Mouse (Mus musculus) midbrain, embryonic 10.5 days (tissue): ENCODE data around the gene Dera. TPM values are rescaled to one million over a fixed set of nuclear protein-coding genes. Genes with fewer than 3 reads are reported as not detected.

Source experiments
- DNase-seq: peaks from one replicate; pipeline ENCODE4 v3.0.0-alpha.2; 2017; ENCODE audit warnings: low spot score
- H3K27ac ChIP-seq: fragments of 300-500 bp; sonication (generic); replicated peaks from 2 replicates; pipeline ENCODE4 v1.5.1; 2016; ENCODE audit warnings: mild to moderate bottlenecking
- H3K27me3 ChIP-seq: fragments of 300-500 bp; sonication (generic); 2 replicates; pipeline ENCODE4 v1.6.1; 2016; ENCODE audit warnings: low read depth, mild to moderate bottlenecking; ENCODE audit not compliant: poor library complexity, severe bottlenecking
- H3K36me3 ChIP-seq: fragments of 300-500 bp; sonication (generic); 2 replicates; pipeline ENCODE4 v1.6.1; 2016; ENCODE audit warnings: mild to moderate bottlenecking, moderate library complexity
- H3K4me1 ChIP-seq: fragments of 300-500 bp; sonication (generic); 2 replicates; pipeline ENCODE4 v1.6.1; 2016
- H3K4me3 ChIP-seq: fragments of 300-500 bp; sonication (generic); 2 replicates; pipeline ENCODE4 v1.5.1; 2016; ENCODE audit warnings: mild to moderate bottlenecking, moderate library complexity
- H3K9me3 ChIP-seq: fragments of 300-500 bp; sonication (generic); replicated peaks from 2 replicates; pipeline ENCODE4 v1.6.1; 2016; ENCODE audit warnings: mild to moderate bottlenecking
- WGBS: fragments of 180-500 bp; shearing (Covaris S2); methylation state at CpG from one replicate; pipeline ENCODE4 v1.1.7; 2016; 5-methylcytosine and 5-hydroxymethylcytosine counted together
- polyA plus RNA-seq: library from polyadenylated mRNA; unstranded; fragments of >200 nt; fragmentation: Nextera tagmentation; extraction: Ambion mirVana; gene quantifications from 2 replicates; pipeline ENCODE4 v1.2.1, GENCODE M21; 2016

Dera gene
- polyA plus RNA-seq, 1 experiment from 2014 or later = 68.0 TPM

DNA sequence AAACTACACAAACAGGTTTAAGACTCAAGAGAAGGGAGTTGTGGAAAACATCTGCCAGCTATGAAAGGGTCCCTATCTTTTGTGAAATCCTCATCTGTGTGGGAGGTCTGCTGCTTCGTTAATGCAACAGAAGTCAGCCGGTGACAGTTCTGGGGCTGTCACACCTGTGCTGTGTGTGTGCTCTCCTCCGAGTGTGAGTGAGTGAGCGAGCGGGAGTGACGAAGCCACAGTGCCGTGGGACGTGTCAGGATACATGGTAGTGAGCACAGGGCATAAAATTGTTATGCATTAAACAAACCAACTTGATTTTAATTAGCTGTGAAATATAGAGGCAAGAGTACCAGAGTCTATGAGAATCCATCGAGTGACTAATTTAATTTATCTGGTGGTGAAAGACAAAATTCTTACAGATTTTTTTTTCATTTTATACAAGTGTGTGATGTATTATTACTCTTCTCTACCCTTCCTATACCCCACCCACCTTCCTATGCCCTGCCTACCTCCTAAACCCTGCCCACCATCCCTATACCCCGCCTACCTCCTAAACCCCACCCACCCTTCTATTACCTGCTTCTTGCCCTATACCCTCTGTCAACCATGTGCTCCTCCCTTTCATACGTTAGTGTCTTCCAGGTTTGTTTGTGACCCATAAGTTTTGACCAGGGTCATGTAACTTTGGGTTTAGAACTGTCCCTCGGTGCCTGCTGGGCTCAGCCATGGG, 74.9 kb downstream of the Dera start:
- DNase-seq = no peak
- Histone ChIP-seq H3K36me3 (no peaks in the 10 kb centered on the region), H3K27me3 (no peaks in the 10 kb centered on the region), H3K9me3 (no peaks in the 10 kb centered on the region), H3K27ac (no peak overlapping the region), H3K4me1 (no peaks in the 10 kb centered on the region), H3K4me3 (no peak overlapping the region)
- WGBS = 85% methylated on average over 12 of the region's 12 CpGs

GRCm38 (mm10) chr6:137836799-137837198, 82.5 kb downstream of the Dera start:
- H3K27me3 ChIP-seq = no peaks in the 10 kb centered on the region
- no peaks in the 10 kb centered on the region for H3K4me1 ChIP-seq
- DNase-seq = no peak
- H3K36me3 ChIP-seq = no peaks in the 10 kb centered on the region
- H3K27ac ChIP-seq = no peak overlapping the region
- H3K4me3 ChIP-seq = no peak overlapping the region
- 95% methylated on average over 13 of the region's 13 CpGs for WGBS
- no peaks in the 10 kb centered on the region for H3K9me3 ChIP-seq

- Histone ChIP-seq H3K9me3 (no peaks in the 10 kb centered on the region), H3K36me3 (no peaks in the 10 kb centered on the region), H3K4me1 (no peaks in the 10 kb centered on the region), H3K27ac (no peak overlapping the region), H3K4me3 (no peak overlapping the region), H3K27me3 (no peaks in the 10 kb centered on the region)
- DNase-seq = no peak
- 91% methylated on average over 3 of the region's 3 CpGs for WGBS
These were observed 89.0 kb downstream of the Dera start for GRCm38 (mm10) chr6:137843337-137843736.

DNA sequence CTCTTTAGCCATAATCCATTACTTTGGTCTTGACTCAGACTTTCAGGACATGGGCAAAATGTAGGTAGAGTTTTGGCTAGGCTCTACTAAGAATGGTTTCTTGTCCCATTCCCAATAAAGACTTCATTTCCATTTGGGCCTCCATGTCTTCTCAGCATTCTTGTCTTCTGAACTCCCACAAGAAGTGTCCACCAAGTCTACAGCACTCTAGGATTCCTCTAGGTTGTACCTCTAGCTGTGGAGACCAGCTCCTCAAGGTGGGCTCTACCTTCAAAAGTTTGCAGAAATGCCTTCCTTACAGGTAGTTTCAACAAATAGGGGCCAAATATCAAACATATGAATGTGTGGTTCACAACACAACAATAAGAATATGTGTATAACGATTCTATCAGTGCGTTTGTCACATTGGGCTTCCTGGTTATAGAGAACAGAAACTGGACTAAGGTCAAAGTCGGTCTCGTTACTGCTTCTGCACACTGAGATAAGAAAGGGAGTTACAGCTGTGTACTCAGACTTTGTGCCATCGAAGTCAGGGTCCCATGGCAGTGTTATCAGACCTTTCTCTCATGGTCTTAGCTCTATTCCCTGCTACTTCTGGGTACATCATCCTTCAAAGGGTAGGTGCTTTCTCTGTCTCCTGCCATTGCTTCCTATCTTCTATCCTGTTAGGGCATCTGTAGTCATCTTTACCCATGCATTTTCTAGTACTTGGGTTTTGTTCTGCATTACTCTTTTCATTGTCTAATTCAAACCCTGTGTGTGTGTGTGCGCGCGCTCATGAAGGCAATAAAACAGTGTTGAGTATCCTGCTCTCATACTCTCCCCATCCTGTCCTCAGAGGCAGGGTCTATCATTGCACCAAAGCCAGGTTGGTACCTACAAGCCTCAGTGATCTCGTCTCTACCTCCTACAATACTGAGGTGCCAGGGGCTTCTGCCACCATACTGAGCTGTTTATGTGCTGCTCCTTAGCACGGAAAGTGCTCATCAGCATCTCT, 103.2 kb downstream of the Dera start:
- 94% methylated on average over 10 of the region's 10 CpGs for WGBS
- Histone ChIP-seq H3K9me3 (peaks cover 12% of the 10 kb centered on the region), H3K4me3 (no peak overlapping the region), H3K27me3 (no peaks in the 10 kb centered on the region), H3K4me1 (no peaks in the 10 kb centered on the region), H3K27ac (no peak overlapping the region), H3K36me3 (no peaks in the 10 kb centered on the region)
- no peak for DNase-seq

DNA sequence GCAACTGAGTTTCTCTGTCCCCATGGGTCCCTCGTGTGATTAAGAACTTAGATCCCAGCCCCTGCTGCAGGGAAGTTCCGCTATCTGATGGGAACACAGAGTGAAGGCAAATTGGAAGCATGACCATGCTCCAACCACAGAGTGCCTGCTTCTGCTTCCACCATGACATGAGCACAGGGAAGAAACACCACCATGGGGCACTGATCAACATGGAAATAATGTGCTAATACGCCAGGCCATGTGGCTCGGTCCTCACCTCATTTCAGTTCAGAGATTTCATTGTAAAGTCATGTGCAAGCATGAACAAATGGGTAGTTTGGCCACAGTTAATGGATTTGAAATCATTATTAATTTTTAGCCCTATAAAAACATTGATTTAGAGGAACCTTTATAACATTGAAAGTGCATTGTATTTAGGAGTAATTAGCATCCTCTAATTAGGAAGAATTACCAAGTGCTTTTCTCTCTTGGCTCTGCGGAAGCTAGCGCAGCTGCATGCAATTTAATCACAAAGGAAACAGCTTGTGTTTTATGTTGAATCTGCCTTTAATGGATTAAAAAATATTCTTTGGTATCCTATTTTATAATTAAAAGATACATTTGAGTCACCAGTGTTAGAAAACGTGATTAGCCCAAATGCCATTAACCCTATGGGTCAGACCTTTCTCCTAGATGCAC, 115.7 kb downstream of the Dera start:
- no peaks in the 10 kb centered on the region for H3K27me3 ChIP-seq
- H3K4me3 ChIP-seq = no peak overlapping the region
- WGBS = 90% methylated on average over 7 of the region's 7 CpGs
- DNase-seq = no peak
- H3K27ac ChIP-seq = no peak overlapping the region
- H3K36me3 ChIP-seq = no peaks in the 10 kb centered on the region
- H3K9me3 ChIP-seq = 0 out of 2 replicates have a peak, but pooled peaks cover 4% of the 10 kb centered on the region
- H3K4me1 ChIP-seq = no peaks in the 10 kb centered on the region

DNA sequence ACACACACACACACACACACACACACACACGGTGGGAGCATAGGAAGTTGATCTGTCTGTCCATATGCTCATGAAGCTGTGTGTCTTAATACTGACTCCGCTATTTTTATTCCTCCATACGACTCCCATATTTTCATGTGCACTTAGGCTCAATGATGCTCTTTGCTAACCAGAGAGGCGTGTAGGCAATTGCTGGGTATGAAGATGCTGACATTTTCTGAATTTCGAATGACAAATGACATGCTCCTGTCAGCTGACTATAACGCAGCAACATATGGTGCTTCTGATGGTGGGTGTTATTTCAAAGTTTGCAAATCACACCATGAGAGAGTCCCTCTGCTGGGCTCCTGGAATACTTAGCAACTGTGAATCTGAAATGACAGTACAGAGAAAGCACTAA, 116.3 kb downstream of the Dera start:
- no peak for DNase-seq
- H3K36me3 ChIP-seq = no peaks in the 10 kb centered on the region
- WGBS = 90% methylated on average over 6 of the region's 6 CpGs
- no peaks in the 10 kb centered on the region for H3K4me1 ChIP-seq
- H3K4me3 ChIP-seq = no peak overlapping the region
- 0 out of 2 replicates have a peak, but pooled peaks cover 4% of the 10 kb centered on the region for H3K9me3 ChIP-seq
- H3K27me3 ChIP-seq = no peaks in the 10 kb centered on the region
- H3K27ac ChIP-seq = no peak overlapping the region

DNA sequence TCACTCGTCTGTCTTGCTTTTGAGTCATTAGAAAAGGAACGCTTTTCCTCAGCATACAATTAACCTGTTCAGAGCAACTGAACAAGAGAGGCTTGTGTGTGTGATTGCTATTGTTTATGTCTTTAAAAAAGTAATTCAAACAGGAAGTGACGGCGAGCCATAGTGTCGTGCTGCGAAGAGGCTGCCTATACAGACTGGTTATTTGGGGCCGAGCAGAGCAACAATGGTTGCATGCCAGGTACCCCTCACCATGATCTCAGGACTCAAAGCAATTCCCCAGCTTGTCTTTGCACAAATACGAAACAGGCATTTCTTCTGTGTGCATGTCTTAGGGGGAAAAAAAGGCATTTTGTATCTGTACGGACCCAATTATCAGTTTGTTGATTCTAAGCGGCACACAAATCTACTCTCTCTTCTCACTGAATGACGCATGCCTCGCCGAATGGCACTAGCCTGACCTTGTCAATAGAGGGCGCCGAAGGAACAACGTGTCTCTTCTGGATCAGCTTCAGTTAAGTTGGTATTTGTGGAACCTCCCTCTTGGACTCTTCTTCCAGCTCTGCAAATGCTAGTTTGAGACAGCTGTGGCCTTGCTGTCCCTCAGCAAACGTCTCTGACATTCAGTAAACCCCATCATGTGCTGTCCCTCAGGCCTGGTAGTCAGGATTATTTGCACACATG, 117.8 kb downstream of the Dera start:
- H3K36me3 ChIP-seq = no peaks in the 10 kb centered on the region
- no peaks in the 10 kb centered on the region for H3K27me3 ChIP-seq
- no peaks in the 10 kb centered on the region for H3K4me1 ChIP-seq
- H3K9me3 ChIP-seq = 0 out of 2 replicates have a peak, but pooled peaks cover 4% of the 10 kb centered on the region
- no peak overlapping the region for H3K27ac ChIP-seq
- H3K4me3 ChIP-seq = no peak overlapping the region
- DNase-seq = peak; percentile 38
- 45% methylated on average over 17 of the region's 17 CpGs for WGBS

- 94% methylated on average over 8 of the region's 8 CpGs for WGBS
- no peak for DNase-seq
- Histone ChIP-seq H3K4me3 (no peak overlapping the region), H3K36me3 (no peaks in the 10 kb centered on the region), H3K27me3 (no peaks in the 10 kb centered on the region), H3K27ac (no peak overlapping the region), H3K4me1 (no peaks in the 10 kb centered on the region), H3K9me3 (0 out of 2 replicates have a peak, but pooled peaks cover 4% of the 10 kb centered on the region)
These were observed 120.3 kb downstream of the Dera start for GRCm38 (mm10) chr6:137874471-137875244.

GRCm38 (mm10) chr6:137885644-137886043, 131.3 kb downstream of the Dera start:
- no peak for DNase-seq
- H3K4me3 ChIP-seq = no peak overlapping the region
- 90% methylated on average over 6 of the region's 6 CpGs for WGBS
- H3K4me1 ChIP-seq = no peaks in the 10 kb centered on the region
- no peaks in the 10 kb centered on the region for H3K9me3 ChIP-seq
- H3K36me3 ChIP-seq = no peaks in the 10 kb centered on the region
- no peak overlapping the region for H3K27ac ChIP-seq
- no peaks in the 10 kb centered on the region for H3K27me3 ChIP-seq

DNA sequence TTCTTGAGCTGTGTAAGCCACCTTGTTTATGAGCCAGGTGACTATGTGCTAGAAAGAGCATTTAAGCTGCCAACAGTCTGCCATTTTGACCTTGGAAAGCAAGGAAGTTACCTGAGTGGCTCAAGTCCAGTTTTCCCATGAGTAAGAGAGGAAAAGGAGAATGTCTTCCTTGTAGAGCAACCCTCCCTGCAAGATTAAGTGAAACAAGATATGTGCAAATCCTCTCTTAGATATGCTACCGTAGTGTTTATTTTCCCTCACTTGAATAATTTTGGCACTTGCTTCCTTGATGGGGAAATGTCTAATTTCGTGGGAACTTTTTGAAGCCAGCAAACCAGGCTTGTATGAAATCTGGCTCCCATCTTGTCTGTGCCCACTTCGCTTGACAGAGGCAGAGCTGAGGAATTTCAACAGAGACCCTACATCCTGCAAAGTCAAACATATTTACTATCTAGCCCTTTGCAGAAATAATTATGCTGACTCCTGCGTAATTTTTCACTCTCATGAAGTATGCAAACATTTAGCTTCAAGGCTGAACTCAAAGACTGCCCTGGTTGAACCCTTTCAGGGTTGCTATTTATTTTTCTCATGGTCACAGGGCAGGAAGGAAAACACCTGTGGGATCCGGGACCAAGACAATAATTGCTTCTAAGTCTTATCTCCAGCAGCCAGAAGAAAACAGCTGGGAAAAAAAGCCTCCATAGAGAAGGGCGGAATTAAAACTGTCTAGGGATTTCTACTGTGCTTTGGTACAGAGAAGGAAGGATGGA, 132.0 kb downstream of the Dera start:
- H3K9me3 ChIP-seq = no peaks in the 10 kb centered on the region
- H3K27me3 ChIP-seq = no peaks in the 10 kb centered on the region
- no peaks in the 10 kb centered on the region for H3K36me3 ChIP-seq
- H3K4me1 ChIP-seq = no peaks in the 10 kb centered on the region
- H3K27ac ChIP-seq = no peak overlapping the region
- DNase-seq = no peak
- H3K4me3 ChIP-seq = no peak overlapping the region
- WGBS = 82% methylated on average over 6 of the region's 6 CpGs

GRCm38 (mm10) chr6:137887258-137887657, 132.9 kb downstream of the Dera start:
- 82% methylated on average over 6 of the region's 6 CpGs for WGBS
- no peaks in the 10 kb centered on the region for H3K27me3 ChIP-seq
- no peaks in the 10 kb centered on the region for H3K4me1 ChIP-seq
- no peak overlapping the region for H3K27ac ChIP-seq
- no peaks in the 10 kb centered on the region for H3K36me3 ChIP-seq
- no peak for DNase-seq
- no peaks in the 10 kb centered on the region for H3K9me3 ChIP-seq
- H3K4me3 ChIP-seq = no peak overlapping the region
